Mouse (Mus musculus) thymus, adult 2 months (tissue): ENCODE measurements around the gene Rab15. TPM values are rescaled to one million over a fixed set of nuclear protein-coding genes. Genes with fewer than 3 reads are reported as not detected.
"Not testable (repeated sequence)": the region's sequence is repeated elsewhere in the genome, so short reads cannot be mapped to it uniquely, and the experiment has no call there.

Source experiments
- DNase-seq: peaks from one replicate; pipeline ENCODE4 v3.0.0; 2021
- H3K27ac ChIP-seq: fragments of 200-500 bp; 2 replicates; pipeline ENCODE4 v1.5.1; 2012; ENCODE audit warnings: low read length, control low read depth; ENCODE audit not compliant: control insufficient read depth, insufficient read depth
- H3K27me3 ChIP-seq: fragments of 200-500 bp; 2 replicates; pipeline ENCODE4 v1.6.1; 2012; ENCODE audit warnings: mild to moderate bottlenecking, low read length, moderate library complexity, mixed read lengths; ENCODE audit not compliant: control insufficient read depth, insufficient read depth
- H3K36me3 ChIP-seq: fragments of 200-500 bp; 2 replicates; pipeline ENCODE4 v1.6.1; 2012; ENCODE audit warnings: mild to moderate bottlenecking, low read length, moderate library complexity; ENCODE audit not compliant: control insufficient read depth, insufficient read depth
- H3K4me1 ChIP-seq: fragments of 200-500 bp; replicated peaks from 2 replicates; pipeline ENCODE4 v1.6.1; 2012; ENCODE audit warnings: low read length; ENCODE audit not compliant: control insufficient read depth, insufficient read depth
- H3K4me3 ChIP-seq: fragments of 200-500 bp; 2 replicates; pipeline ENCODE4 v1.5.1; 2012; ENCODE audit warnings: mild to moderate bottlenecking, low read length, control low read depth, moderate library complexity; ENCODE audit not compliant: control insufficient read depth, insufficient read depth
- CTCF ChIP-seq: fragments of 200-500 bp; IDR thresholded peaks from 2 replicates; pipeline ENCODE4 v1.5.1; 2012; ENCODE audit warnings: mild to moderate bottlenecking, control low read depth, low read length, moderate library complexity, borderline replicate concordance; ENCODE audit not compliant: control insufficient read depth, poor library complexity, insufficient read depth; ENCODE audit errors: extremely low read depth
- POLR2A ChIP-seq: fragments of 200-500 bp; IDR thresholded peaks from 2 replicates; pipeline ENCODE4 v1.6.1; 2012; ENCODE audit warnings: mild to moderate bottlenecking, low read length, control low read depth, moderate library complexity; ENCODE audit not compliant: control insufficient read depth, poor library complexity, insufficient read depth; ENCODE audit errors: extremely low read depth
- WGBS: fragments of 180-500 bp; shearing (Covaris S2); methylation state at CpG from one replicate; pipeline ENCODE4 v1.1.7; 2018; 5-methylcytosine and 5-hydroxymethylcytosine counted together
- polyA plus RNA-seq: library from polyadenylated mRNA; depleted of rRNA; stranded (reverse); fragments of >200 nt; gene quantifications from 2 replicates; pipeline ENCODE4 v1.2.3, GENCODE M21; 2012; rRNA removed

Gene Rab15
- 18.6 and 21.9 TPM in 2 replicates for polyA plus RNA-seq

- H3K36me3 ChIP-seq, result no peaks in the 10 kb centered on the region
- WGBS, result 13% methylated on average over 17 of the region's 17 CpGs
- H3K27ac ChIP-seq, result no peak within 1 kb of the TSS
- peak within 1 kb of the TSS; percentile 46 for H3K4me3 ChIP-seq
- H3K27me3 ChIP-seq, result peaks cover 11% of the 10 kb centered on the region; the same call in 1 of the 2 replicates
- TF ChIP-seq POLR2A (no peak), CTCF (no peak)
- peaks cover 10% of the 10 kb centered on the region for H3K4me1 ChIP-seq
- DNase-seq, result no peak
Observed at GRCm38 (mm10) chr12:76822651-76823041, at the start of gene Rab15. TSS of gene Rab15 (minus strand) at chr12:76822908.

GRCm38 (mm10) chr12:76869561-76869960 is 46.9 kb upstream of the Rab15 start:
- Histone ChIP-seq H3K36me3 (no peaks in the 10 kb centered on the region; the same call in 1 of the 2 replicates), H3K4me3 (no peak overlapping the region), H3K27ac (no peak overlapping the region), H3K4me1 (peaks cover 10% of the 10 kb centered on the region), H3K27me3 (no peaks in the 10 kb centered on the region)
- WGBS, result 96% methylated on average over 7 of the region's 7 CpGs
- DNase-seq, result no peak
- TF ChIP-seq POLR2A (no peak), CTCF (no peak)

- Histone ChIP-seq H3K27ac (no peak overlapping the region), H3K4me1 (peaks cover 10% of the 10 kb centered on the region), H3K4me3 (no peak overlapping the region), H3K27me3 (no peaks in the 10 kb centered on the region), H3K36me3 (no peaks in the 10 kb centered on the region)
- no peak for DNase-seq
- TF ChIP-seq CTCF (no peak), POLR2A (no peak)
- 80% methylated on average over 14 of the region's 14 CpGs for WGBS
Observed at GRCm38 (mm10) chr12:76868463-76869198, 45.9 kb upstream of the Rab15 start.

- Histone ChIP-seq H3K4me3 (no peak overlapping the region), H3K27ac (no peak overlapping the region), H3K27me3 (no peaks in the 10 kb centered on the region), H3K4me1 (peaks cover 10% of the 10 kb centered on the region), H3K36me3 (no peaks in the 10 kb centered on the region)
- no peak for TF ChIP-seq POLR2A
- TF ChIP-seq CTCF, result no peak
- no peak for DNase-seq
- WGBS, result 89% methylated on average over 10 of the region's 10 CpGs
Observed at GRCm38 (mm10) chr12:76867586-76868280, 45.0 kb upstream of the Rab15 start.

- H3K27ac ChIP-seq, result no peak overlapping the region
- no peak overlapping the region for H3K4me3 ChIP-seq
- TF ChIP-seq POLR2A (no peak), CTCF (no peak)
- no peaks in the 10 kb centered on the region for H3K36me3 ChIP-seq
- WGBS, result 95% methylated on average over 13 of the region's 13 CpGs
- no peak for DNase-seq
- H3K4me1 ChIP-seq, result peaks cover 10% of the 10 kb centered on the region
- H3K27me3 ChIP-seq, result no peaks in the 10 kb centered on the region
Observed at GRCm38 (mm10) chr12:76865266-76865665, 42.6 kb upstream of the Rab15 start.

- peaks cover 9% of the 10 kb centered on the region for H3K4me1 ChIP-seq
- no peak for DNase-seq
- H3K36me3 ChIP-seq, result no peaks in the 10 kb centered on the region
- H3K4me3 ChIP-seq, result no peak overlapping the region
- no peaks in the 10 kb centered on the region for H3K27me3 ChIP-seq
- 98% methylated on average over 11 of the region's 11 CpGs for WGBS
- TF ChIP-seq POLR2A, result no peak
- TF ChIP-seq CTCF, result no peak
- no peak overlapping the region for H3K27ac ChIP-seq
Observed at GRCm38 (mm10) chr12:76863651-76864050, 40.9 kb upstream of the Rab15 start.

- not testable (repeated sequence) for DNase-seq, H3K4me1 ChIP-seq, H3K27ac ChIP-seq, H3K27me3 ChIP-seq, H3K4me3 ChIP-seq, H3K36me3 ChIP-seq
- 44% methylated on average over 6 of the region's 6 CpGs for WGBS
Observed at GRCm38 (mm10) chr12:76858788-76859187, 36.1 kb upstream of the Rab15 start.
